Mouse (Mus musculus): ENCODE measurements around the gene Trak1.

Gene Trak1

GRCm38 (mm10) chr9:121403157-121403671 lies 105.9 kb downstream of the Trak1 start:
- peak; percentile 79 for DNase-seq

GRCm38 (mm10) chr9:121403699-121404098 lies 106.4 kb downstream of the Trak1 start:
- DNase-seq = no peak

- DNase-seq = no peak
Measured at GRCm38 (mm10) chr9:121405088-121405681, 107.9 kb downstream of the Trak1 start.

- DNase-seq = no peak
Measured at GRCm38 (mm10) chr9:121405792-121406191, 108.5 kb downstream of the Trak1 start.

- no peak for DNase-seq
Measured at GRCm38 (mm10) chr9:121414237-121414636, 116.9 kb downstream of the Trak1 start.

GRCm38 (mm10) chr9:121415626-121416241 lies 118.4 kb downstream of the Trak1 start:
- peak; percentile 65 for DNase-seq

GRCm38 (mm10) chr9:121416460-121416859 lies 119.2 kb downstream of the Trak1 start:
- DNase-seq = no peak

- no peak for DNase-seq
Measured at GRCm38 (mm10) chr9:121416872-121417637, 119.8 kb downstream of the Trak1 start.

- no peak for DNase-seq
Measured at GRCm38 (mm10) chr9:121419011-121419410, 121.7 kb downstream of the Trak1 start.

- DNase-seq = no peak
Measured at GRCm38 (mm10) chr9:121419573-121419972, 122.3 kb downstream of the Trak1 start.

- DNase-seq = no peak
Measured at GRCm38 (mm10) chr9:121420817-121421216, 123.5 kb downstream of the Trak1 start.

GRCm38 (mm10) chr9:121422402-121422801 lies 125.1 kb downstream of the Trak1 start:
- DNase-seq = no peak

GRCm38 (mm10) chr9:121423621-121424020 lies 126.3 kb downstream of the Trak1 start:
- DNase-seq = no peak

- no peak for DNase-seq
Measured at GRCm38 (mm10) chr9:121424281-121425164, 127.2 kb downstream of the Trak1 start.

- no peak for DNase-seq
Measured at GRCm38 (mm10) chr9:121426451-121426850, 129.1 kb downstream of the Trak1 start.

- DNase-seq = no peak
Measured at GRCm38 (mm10) chr9:121426902-121427301, 129.6 kb downstream of the Trak1 start.

- DNase-seq = no peak
Measured at GRCm38 (mm10) chr9:121429592-121429991, 132.3 kb downstream of the Trak1 start.

- DNase-seq = no peak
Measured at GRCm38 (mm10) chr9:121430379-121430778, 133.1 kb downstream of the Trak1 start.

GRCm38 (mm10) chr9:121433745-121434528 lies 136.6 kb downstream of the Trak1 start:
- DNase-seq = no peak

GRCm38 (mm10) chr9:121435332-121435956 lies 138.1 kb downstream of the Trak1 start:
- DNase-seq = no peak

- no peak for DNase-seq
Measured at GRCm38 (mm10) chr9:121436501-121436900, 139.2 kb downstream of the Trak1 start.
